16 mouse cellular contexts compared by ENCODE assay signal in genomic region chr12:15832674-15833052, GRCm38 (mm10). TPM values are rescaled to one million over a fixed set of nuclear protein-coding genes. Genes with fewer than 3 reads are reported as not detected.
A peak's percentile ranks its signal among the peaks of the same experiment; 100 is the strongest.
DNase-seq lines count a peak whose midpoint lies in the region.
"Had no signal": no experiment of that assay in that cellular context is flagged by ENCODE, and none has a peak within 500 bp of the region (broad histone marks: within the 10 kb centered on the region; RNA-seq: fewer than 3 reads in every experiment).

No protein-coding gene starts in this region.

- intact Hi-C loops in heart, postnatal 14 days (cut with DNase I): no loop called here

- H3K4me1 ChIP-seq in heart, embryonic 10.5 days: no peaks in the 10 kb centered on the region
- H3K4me1 ChIP-seq: neural tube, embryonic 13.5 days had no signal

- no peaks in the 10 kb centered on the region for H3K9me3 ChIP-seq in heart, embryonic 10.5 days
- H3K9me3 ChIP-seq: neural tube, embryonic 13.5 days had no signal

- 91% methylated on average over 7 of the region's 7 CpGs for WGBS in heart, embryonic 10.5 days

- no peak overlapping the region for H3K27ac ChIP-seq in heart, embryonic 10.5 days
- H3K27ac ChIP-seq: heart, adult 2 months; hindbrain, embryonic 14.5 days; neural tube, embryonic 13.5 days; stomach, postnatal 0 days had no signal

- H3K27me3 ChIP-seq in heart, embryonic 10.5 days (ENCODE audit: insufficient read depth, poor library complexity, severe bottlenecking): no peaks in the 10 kb centered on the region
- H3K27me3 ChIP-seq: neural tube, embryonic 13.5 days had no signal

- no peak overlapping the region for H3K4me3 ChIP-seq in heart, embryonic 10.5 days
- H3K4me3 ChIP-seq: heart, adult 2 months; neural tube, embryonic 13.5 days had no signal

- no peaks in the 10 kb centered on the region for H3K36me3 ChIP-seq in heart, embryonic 10.5 days
- H3K36me3 ChIP-seq: neural tube, embryonic 13.5 days had no signal

- DNase-seq in heart, embryonic 10.5 days (ENCODE audit: low spot score): peak; percentile 22
- no peak for DNase-seq in heart, postnatal 14 days
- DNase-seq in urinary bladder, postnatal 14 days (ENCODE audit: low spot score): peak; percentile 35
- DNase-seq in urinary bladder, postnatal 4 days (ENCODE audit: low spot score in 2 of 2): no peak
- DNase-seq in induced T-regulatory cell, adult 2 months (ENCODE audit: low read depth): peak; percentile 52
- DNase-seq in right cerebral cortex, postnatal 25 days: peak; percentile 67
- DNase-seq in cerebellum, postnatal 25 days: no peak
- no peak for DNase-seq in neural tube, embryonic 10.5 days (ENCODE audit: extremely low spot score, low spot score)
- DNase-seq: heart, adult 2 months; kidney, adult 18-20 months; kidney, postnatal 25 days; lung, postnatal 14 days; thymus, postnatal 25 days had no signal

RNA-seq across cellular contexts. Expression of gene Trib2, which starts 15.9 kb away (rescaled TPM):
- 30.8 and 61.0 TPM in 2 replicates for polyA plus RNA-seq in heart, embryonic 10.5 days (2016; fragmentation: Nextera tagmentation; extraction: Ambion mirVana)
- 10 to 100 TPM; 44.2 to 47.2 TPM for total RNA-seq in heart, postnatal 14 days (2021)

Comparison
In these comparisons a context has a peak if more than half of its experiments do, and no peak if none do; other contexts are left out.
1. DNase-seq: peak in heart, embryonic 10.5 days (single experiment), urinary bladder, postnatal 14 days (single experiment), induced T-regulatory cell, adult 2 months (single experiment) and right cerebral cortex, postnatal 25 days (single experiment); none in heart, postnatal 14 days (0 of 2), urinary bladder, postnatal 4 days (0 of 2), cerebellum, postnatal 25 days (0 of 2) and neural tube, embryonic 10.5 days (single experiment).